In the genomic region with DNA sequence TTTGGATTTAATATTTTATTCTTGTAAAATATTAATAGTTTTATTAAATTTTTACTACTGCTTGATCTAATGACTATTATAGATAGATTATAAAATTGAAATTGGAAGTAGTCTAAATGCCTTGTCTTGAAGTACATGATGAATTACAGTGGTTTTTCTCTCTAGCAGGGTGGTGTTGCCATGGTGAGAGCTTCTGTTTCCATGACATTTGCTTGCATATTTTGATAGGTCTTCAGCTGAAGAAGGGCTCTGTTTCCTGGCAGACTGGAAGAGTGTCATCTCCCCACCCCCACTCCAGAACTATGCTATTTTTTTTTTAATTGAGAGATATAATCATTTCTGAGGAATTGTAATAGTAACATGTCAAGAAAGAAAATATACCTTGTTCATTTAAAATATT, we compare ENCODE assay signal across 11 mouse cellular contexts.
DNase-seq lines count a peak whose midpoint lies in the region; ATAC-seq and TF ChIP-seq lines count a peak whose summit lies in the region.
"Had no signal": no experiment of that assay in that cellular context is flagged by ENCODE, and none has a peak within 500 bp of the region (broad histone marks: within the 10 kb centered on the region; RNA-seq: fewer than 3 reads in every experiment).

No protein-coding gene starts in this region.

- no peaks in the 10 kb centered on the region for H3K4me1 ChIP-seq in embryonic facial prominence, embryonic 11.5 days (ENCODE audit: control insufficient read depth, insufficient read depth, low read length)
- no peaks in the 10 kb centered on the region for H3K4me1 ChIP-seq in embryonic facial prominence, embryonic 10.5 days
- no peaks in the 10 kb centered on the region for H3K4me1 ChIP-seq in thymus, adult 2 months (replicated peaks; ENCODE audit: control insufficient read depth, insufficient read depth, low read length)
- no peaks in the 10 kb centered on the region for H3K4me1 ChIP-seq in hindbrain, embryonic 16.5 days (ENCODE audit: control insufficient read depth, insufficient read depth, low read depth, low read length)

- no peak overlapping the region for H3K27ac ChIP-seq in embryonic facial prominence, embryonic 11.5 days (replicated peaks; ENCODE audit: low read depth, low read length)
- H3K27ac ChIP-seq in embryonic facial prominence, embryonic 10.5 days (replicated peaks): no peak overlapping the region
- H3K27ac ChIP-seq in thymus, adult 2 months (ENCODE audit: control insufficient read depth, insufficient read depth, low read length): no peak overlapping the region
- no peak overlapping the region for H3K27ac ChIP-seq in hindbrain, embryonic 16.5 days (ENCODE audit: low read depth, low read length)
- H3K27ac ChIP-seq: kidney, postnatal 0 days had no signal

- H3K9me3 ChIP-seq in embryonic facial prominence, embryonic 11.5 days (replicated peaks; ENCODE audit: control insufficient read depth, low read length): no peaks in the 10 kb centered on the region
- H3K9me3 ChIP-seq in embryonic facial prominence, embryonic 10.5 days: no peaks in the 10 kb centered on the region
- no peaks in the 10 kb centered on the region for H3K9me3 ChIP-seq in hindbrain, embryonic 16.5 days (ENCODE audit: control insufficient read depth, low read length)

- no peaks in the 10 kb centered on the region for H3K36me3 ChIP-seq in embryonic facial prominence, embryonic 11.5 days (replicated peaks; ENCODE audit: control insufficient read depth, insufficient read depth, low read depth, low read length)
- peaks cover 19% of the 10 kb centered on the region for H3K36me3 ChIP-seq in embryonic facial prominence, embryonic 10.5 days (replicated peaks)
- H3K36me3 ChIP-seq in thymus, adult 2 months (ENCODE audit: control insufficient read depth, insufficient read depth, low read length): no peaks in the 10 kb centered on the region
- no peaks in the 10 kb centered on the region for H3K36me3 ChIP-seq in hindbrain, embryonic 16.5 days (ENCODE audit: control insufficient read depth, insufficient read depth, low read length)

- H3K9ac ChIP-seq in embryonic facial prominence, embryonic 11.5 days (replicated peaks; ENCODE audit: low read length): no peak overlapping the region
- no peak overlapping the region for H3K9ac ChIP-seq in hindbrain, embryonic 16.5 days (ENCODE audit: low read depth, low read length)

- DNase-seq in embryonic facial prominence, embryonic 11.5 days (ENCODE audit: low spot score): peak; percentile 18
- DNase-seq in embryonic facial prominence, embryonic 10.5 days (ENCODE audit: low spot score): no peak
- peak; percentile 5 for DNase-seq in thymus, postnatal 0 days (ENCODE audit: low spot score)
- no peak for DNase-seq in thymus, adult 2 months
- DNase-seq in retina, postnatal 1 day: peak; percentile 24
- DNase-seq in spleen, adult 12 weeks (ENCODE audit: low spot score): no peak
- DNase-seq: cerebellum, postnatal 25 days; liver had no signal

- TF ChIP-seq CTCF in thymus, adult 2 months (IDR thresholded peaks at IDR 0.05; ENCODE audit: borderline replicate concordance, control insufficient read depth, extremely low read depth, insufficient read depth, low read length, poor library complexity): no peak

- no peak for ATAC-seq in embryonic facial prominence, embryonic 11.5 days (replicated peaks; ENCODE audit: insufficient number of reproducible peaks, low FRiP score, low TSS enrichment, low read depth)
- ATAC-seq in hindbrain, embryonic 16.5 days: peak; percentile 61; the same call in 1 of the 2 replicates
- ATAC-seq in megakaryocyte progenitor cell, adult 5-6 weeks (replicated peaks; ENCODE audit: poor library complexity): no peak

- TF ChIP-seq POLR2A in thymus, adult 2 months (IDR thresholded peaks at IDR 0.05; ENCODE audit: control insufficient read depth, extremely low read depth, insufficient read depth, low read length, poor library complexity): no peak

- no peak overlapping the region for H3K4me3 ChIP-seq in embryonic facial prominence, embryonic 11.5 days (ENCODE audit: low read depth, low read length)
- H3K4me3 ChIP-seq in embryonic facial prominence, embryonic 10.5 days: no peak overlapping the region
- H3K4me3 ChIP-seq in thymus, adult 2 months (ENCODE audit: control insufficient read depth, insufficient read depth, low read length): no peak overlapping the region
- H3K4me3 ChIP-seq in hindbrain, embryonic 16.5 days (ENCODE audit: low read length): no peak overlapping the region

- H3K27me3 ChIP-seq in embryonic facial prominence, embryonic 11.5 days (ENCODE audit: control insufficient read depth, insufficient read depth, low read length): no peaks in the 10 kb centered on the region
- H3K27me3 ChIP-seq in embryonic facial prominence, embryonic 10.5 days (replicated peaks; ENCODE audit: low read depth, poor library complexity, severe bottlenecking): no peaks in the 10 kb centered on the region
- no peaks in the 10 kb centered on the region for H3K27me3 ChIP-seq in thymus, adult 2 months (ENCODE audit: control insufficient read depth, insufficient read depth, low read length)
- no peaks in the 10 kb centered on the region for H3K27me3 ChIP-seq in hindbrain, embryonic 16.5 days (replicated peaks; ENCODE audit: control insufficient read depth, insufficient read depth, low read length)

- H3K4me2 ChIP-seq in embryonic facial prominence, embryonic 11.5 days (ENCODE audit: low read depth, low read length): no peak overlapping the region
- H3K4me2 ChIP-seq in hindbrain, embryonic 16.5 days (ENCODE audit: low read length): no peak overlapping the region

Comparison
In these comparisons a context has a peak if more than half of its experiments do, and no peak if none do; other contexts are left out.
1. DNase-seq: peak in embryonic facial prominence, embryonic 11.5 days (single experiment), thymus, postnatal 0 days (single experiment) and retina, postnatal 1 day (single experiment); none in embryonic facial prominence, embryonic 10.5 days (single experiment), thymus, adult 2 months (single experiment) and spleen, adult 12 weeks (single experiment).